Mouse (Mus musculus): Measurements from ENCODE around the gene Plk2. TPM values are rescaled to one million over a fixed set of nuclear protein-coding genes. Genes with fewer than 3 reads are reported as not detected.

Gene Plk2
- 2.5 TPM for polyA plus RNA-seq (2017; shearing (Covaris generic))

GRCm38 (mm10) chr13:110394291-110395178 is at the start of gene Plk2:
Gene Plk2, plus strand, starts transcription at chr13:110395046.

GRCm38 (mm10) chr13:110356941-110357340 is 37.9 kb upstream of the Plk2 start, which contains the start of gene Gapt:
Gene Gapt, minus strand, starts transcription at chr13:110357199.

Other genes starting within 250 kb of the Plk2 start
- 0.10 TPM for gene Rab3c, start 114.0 kb upstream of the Plk2 start, polyA plus RNA-seq (2017; shearing (Covaris generic))
- not detected for gene Gapt, start 37.8 kb upstream of the Plk2 start, polyA plus RNA-seq (2017; shearing (Covaris generic))

All from CD4-positive, CD25-positive, alpha-beta regulatory T cell, adult 9 weeks (primary cell).